Mouse (Mus musculus) neutrophil, adult 5-6 weeks (primary cell): Measurements from ENCODE around the gene Fam83f. TPM values are rescaled to one million over a fixed set of nuclear protein-coding genes. Genes with fewer than 3 reads are reported as not detected.
A peak's percentile ranks its signal among the peaks of the same experiment; 100 is the strongest.
"Not testable (repeated sequence)": the region's sequence is repeated elsewhere in the genome, so short reads cannot be mapped to it uniquely, and the experiment has no call there.

Source experiments
- ATAC-seq: fragments of 151-379, 151-347 bp; 2 replicates; pipeline ENCODE4 v1.8.0; 2017; ENCODE audit warnings: mild to moderate bottlenecking, moderate TSS enrichment; ENCODE audit not compliant: insufficient number of reproducible peaks, poor library complexity, low FRiP score, severe bottlenecking; ENCODE audit errors: extremely low read depth
- total RNA-seq: library from RNA; stranded (forward); fragments of 200-1000 nt; gene quantifications from 2 replicates; pipeline ENCODE4 v1.2.3, GENCODE M21; 2017

Fam83f gene
- total RNA-seq, 1 experiment from 2014 or later, result 0.35 TPM

GRCm38 (mm10) chr15:80731511-80731910 lies 59.9 kb downstream of the Fam83f start:
- no peak for ATAC-seq

DNA sequence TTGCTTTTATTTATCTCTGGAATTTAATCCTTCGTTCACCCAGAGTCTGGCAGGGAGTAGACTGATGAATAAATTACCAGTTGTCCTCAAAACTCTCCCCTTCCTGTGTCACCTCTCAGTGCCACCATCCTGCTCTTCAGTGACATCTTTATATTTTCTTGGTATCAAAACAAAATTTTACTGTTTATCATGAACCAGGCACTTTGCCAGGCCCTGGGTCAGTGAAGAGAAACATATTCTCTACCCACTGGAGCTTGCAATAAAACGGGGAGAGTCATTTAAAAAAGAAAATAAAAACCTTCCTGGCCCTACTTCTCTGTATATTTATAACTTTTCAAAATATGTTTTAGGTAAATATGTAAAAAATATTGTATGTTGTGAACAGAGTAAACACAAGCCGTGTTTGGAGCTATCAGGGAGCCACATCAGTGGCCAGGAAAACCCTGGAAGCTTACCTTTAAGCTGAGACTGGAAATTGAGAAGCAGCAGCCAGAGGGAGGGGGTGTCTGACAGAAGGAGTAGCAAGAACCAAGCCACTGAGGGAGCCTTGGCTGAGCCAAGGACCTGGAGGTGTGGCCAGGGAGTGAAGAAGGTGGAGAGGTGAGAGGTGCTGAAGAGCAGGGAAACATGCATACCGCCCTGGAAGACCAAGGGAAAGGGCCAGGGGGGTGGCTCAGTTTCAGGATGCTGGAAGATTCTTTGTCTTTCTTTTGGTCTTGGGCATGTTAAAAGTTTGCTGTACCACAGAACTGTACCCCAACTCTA lies 60.8 kb downstream of the Fam83f start:
- no peak for ATAC-seq

GRCm38 (mm10) chr15:80735300-80735699 lies 63.7 kb downstream of the Fam83f start:
- 0 out of 2 replicates have a peak, but pooled peaks have one; percentile 48 for ATAC-seq

DNA sequence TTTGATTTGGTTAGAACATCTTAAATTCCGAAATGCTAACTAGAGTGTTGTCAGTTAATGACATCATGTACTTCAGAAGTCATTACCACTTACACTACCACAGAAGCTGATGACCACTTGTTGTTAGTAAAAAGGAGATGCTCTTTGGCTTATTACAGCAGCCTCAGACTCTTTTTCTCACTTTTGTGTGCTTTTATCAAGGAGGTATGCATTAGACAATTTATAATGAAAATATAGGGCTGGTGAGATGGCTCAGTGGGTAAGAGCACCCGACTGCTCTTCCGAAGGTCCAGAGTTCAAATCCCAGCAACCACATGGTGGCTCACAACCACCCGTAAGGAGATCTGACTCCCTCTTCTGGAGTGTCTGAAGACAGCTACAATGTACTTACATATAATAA lies 64.1 kb downstream of the Fam83f start:
- not testable (repeated sequence) for ATAC-seq

DNA sequence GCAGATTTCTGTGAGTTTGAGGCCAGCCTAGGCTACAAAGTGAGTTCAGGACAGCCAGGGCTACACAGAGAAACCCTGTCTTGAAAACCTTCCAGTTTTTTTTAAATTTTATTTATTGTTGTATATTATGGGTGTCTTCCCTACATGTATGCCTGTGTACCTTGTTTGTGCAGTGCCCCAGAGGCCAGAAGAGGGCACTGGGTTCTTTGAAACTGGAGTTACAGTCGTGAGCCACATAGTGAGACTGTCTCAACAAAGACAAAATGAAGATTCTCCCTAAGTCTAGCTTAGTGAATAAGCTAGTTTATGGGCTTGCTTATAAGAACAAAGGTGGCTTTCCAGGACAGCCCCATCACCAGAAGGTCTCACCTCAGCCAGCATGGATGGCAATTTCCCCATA lies 64.9 kb downstream of the Fam83f start:
- no peak for ATAC-seq

DNA sequence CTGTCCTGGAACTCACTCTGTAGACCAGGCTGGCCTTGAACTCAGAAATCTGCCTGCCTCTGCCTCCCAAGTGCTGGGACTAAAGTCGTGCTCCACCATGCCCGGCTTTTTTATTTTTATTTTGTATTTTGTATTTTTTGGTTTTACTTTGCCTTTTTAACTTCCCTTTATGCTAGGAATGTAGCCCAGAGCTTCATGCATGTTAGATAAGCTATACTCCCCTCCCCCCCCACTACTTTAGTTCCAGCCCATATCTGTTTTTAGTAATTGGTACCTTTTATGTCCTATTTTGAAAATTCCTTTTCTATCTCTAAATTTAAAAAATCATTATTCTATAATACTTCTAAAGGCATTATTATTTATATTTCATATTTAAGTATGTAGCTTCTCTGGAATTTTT lies 66.6 kb downstream of the Fam83f start:
- no peak for ATAC-seq

DNA sequence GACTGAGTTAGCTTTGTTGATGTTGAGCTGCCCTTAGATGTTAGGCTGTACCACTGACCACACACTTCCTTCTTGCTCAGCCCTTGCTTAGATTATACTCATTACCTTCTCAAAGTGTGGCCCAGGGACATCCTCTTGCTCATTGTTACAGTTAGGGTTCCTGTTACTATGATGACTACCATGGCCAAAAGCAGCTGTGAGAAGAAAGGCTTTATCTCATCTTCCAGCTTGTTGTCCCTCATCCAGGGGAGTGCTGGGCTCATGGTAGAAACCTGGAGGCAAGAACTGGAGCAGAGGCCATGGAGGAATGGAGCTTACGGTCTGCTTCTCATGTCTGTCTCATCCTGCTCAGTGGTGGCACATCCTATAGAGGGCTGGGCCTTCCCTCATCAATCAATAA lies 68.3 kb downstream of the Fam83f start:
- no peak; the same call in 1 of the 2 replicates for ATAC-seq

- no peak for ATAC-seq
These were observed 70.2 kb downstream of the Fam83f start for GRCm38 (mm10) chr15:80741836-80742235.

- ATAC-seq, result peak; percentile 66
These were observed 71.4 kb downstream of the Fam83f start for GRCm38 (mm10) chr15:80742991-80743474.

DNA sequence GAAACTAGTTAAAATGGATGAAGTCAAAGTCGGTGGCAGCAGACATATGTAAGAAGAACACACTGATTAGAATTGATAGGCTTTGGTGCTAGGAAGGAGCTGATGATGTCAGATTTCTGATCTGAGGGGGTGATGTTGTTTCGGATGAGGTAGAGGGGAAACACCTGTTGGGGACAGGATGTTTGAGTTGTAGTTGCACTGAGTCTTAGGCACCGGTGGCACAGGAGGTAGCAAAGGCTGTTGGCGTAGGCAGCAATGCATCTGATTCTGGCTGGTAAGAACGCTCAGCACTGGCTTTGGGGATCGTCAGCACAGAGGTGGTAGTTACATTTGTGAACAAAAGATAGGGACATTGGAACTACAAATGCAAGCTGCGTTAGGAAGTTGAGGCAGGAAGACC lies 72.0 kb downstream of the Fam83f start:
- peak; percentile 74 for ATAC-seq

GRCm38 (mm10) chr15:80744667-80745422 lies 73.2 kb downstream of the Fam83f start:
- no peak for ATAC-seq

GRCm38 (mm10) chr15:80748979-80749378 lies 77.3 kb downstream of the Fam83f start:
- no peak for ATAC-seq

Other genes starting within 250 kb of the Fam83f start
- 0.25 and 0.35 TPM in 2 replicates for gene Enthd1, start 106.7 kb upstream of the Fam83f start, total RNA-seq
- 108 and 112 TPM in 2 replicates for gene Grap2, start 99.3 kb upstream of the Fam83f start, total RNA-seq
- 133 and 164 TPM in 2 replicates for gene Tnrc6b, start 39.5 kb downstream of the Fam83f start, total RNA-seq